Mouse (Mus musculus) retina, adult 2 months (tissue): ENCODE measurements around the gene Hrk.

Source experiments
- DNase-seq: peaks from one replicate; pipeline ENCODE4 v3.0.0-alpha.2; 2012; ENCODE audit warnings: low read depth, low spot score

Gene Hrk

DNA sequence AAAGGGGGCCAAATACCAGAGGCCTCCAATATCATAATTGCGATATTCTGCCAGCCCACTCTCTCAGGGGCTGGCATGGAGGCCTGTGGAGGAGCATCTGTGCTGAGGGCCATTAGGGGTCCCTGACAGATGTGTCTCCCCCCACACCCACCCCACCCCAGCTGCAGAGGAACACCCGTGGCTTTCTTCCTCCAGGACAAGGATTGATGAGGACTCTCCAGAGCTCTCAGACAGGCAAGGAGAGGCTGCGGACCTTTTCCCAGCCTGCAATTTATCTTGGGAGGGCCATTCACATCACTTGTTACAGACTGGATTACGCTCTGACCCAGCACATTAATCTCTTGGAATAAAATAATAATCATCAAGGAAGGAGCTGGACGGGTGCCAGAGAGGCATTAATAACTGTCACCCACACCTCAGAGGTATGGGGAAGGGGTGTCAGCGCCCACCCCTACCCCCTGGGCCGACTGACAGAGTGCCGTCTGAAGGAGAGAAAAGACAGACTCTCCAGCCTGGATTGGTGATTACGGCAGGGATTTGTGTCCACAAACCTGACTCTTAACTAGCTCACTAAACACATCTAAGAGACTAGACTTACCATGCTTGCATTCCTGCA, 58.8 kb downstream of the Hrk start:
- no peak for DNase-seq

DNA sequence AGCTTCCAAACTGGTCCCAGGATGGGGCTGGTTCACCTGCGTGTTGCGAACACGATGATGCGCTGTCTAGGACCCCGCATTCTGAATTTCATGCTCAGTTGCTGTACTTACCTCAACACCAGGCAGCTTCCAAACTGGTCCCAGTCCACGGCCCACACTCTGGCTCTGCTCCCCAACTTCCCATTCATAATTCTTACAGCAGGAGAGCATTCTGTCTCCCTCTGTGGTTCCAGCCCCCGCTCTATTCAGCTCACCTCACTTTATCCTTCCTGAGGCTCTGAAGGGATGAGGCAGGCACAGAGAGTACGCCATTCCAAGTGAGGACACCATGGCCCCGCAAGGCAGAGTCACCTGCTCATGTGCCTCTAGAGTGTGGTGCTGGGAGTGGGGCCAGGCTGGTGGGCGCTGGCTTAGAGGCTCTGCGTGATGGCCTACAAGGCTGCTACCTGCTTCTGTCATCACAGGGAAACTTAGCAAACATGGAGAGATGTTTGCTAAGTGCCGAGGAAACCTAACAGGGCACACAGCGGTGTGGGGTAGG, 65.7 kb downstream of the Hrk start:
- DNase-seq = no peak

DNA sequence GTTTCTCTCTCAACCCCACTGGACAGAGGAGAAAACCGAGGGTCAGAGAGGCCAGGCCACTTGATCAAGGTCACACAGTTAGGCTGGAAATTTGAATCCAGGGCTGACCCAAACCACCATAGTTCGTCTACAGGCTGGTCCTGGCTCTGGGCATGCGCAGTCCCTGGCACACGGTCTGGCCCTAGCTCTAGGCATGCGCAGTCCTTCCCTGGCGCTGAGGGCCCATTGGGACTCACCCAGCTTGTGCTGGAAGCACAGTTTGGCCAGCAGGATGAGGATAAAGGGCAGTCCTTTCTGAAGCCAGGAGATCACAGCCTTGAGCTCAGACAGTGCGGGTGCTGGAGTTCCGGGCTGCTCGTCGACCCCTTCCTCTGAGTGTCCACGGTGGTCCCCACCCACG, 72.4 kb downstream of the Hrk start:
- no peak for DNase-seq
